ENCODE assay signal across 8 mouse cellular contexts in genomic region chr6:66535028-66535862, GRCm38 (mm10). TPM values are rescaled to one million over a fixed set of nuclear protein-coding genes. Genes with fewer than 3 reads are reported as not detected.
A peak's percentile ranks its signal among the peaks of the same experiment; 100 is the strongest.
DNase-seq lines count a peak whose midpoint lies in the region; ATAC-seq and TF ChIP-seq lines count a peak whose summit lies in the region.

Gene Mad2l1 (plus strand): TSS chr6:66535390.

- no peak for TF ChIP-seq CTCF in cortical plate, adult 2 months (IDR thresholded peaks at IDR 0.05; ENCODE audit: extremely low read depth, insufficient read depth, low read length)

- H3K4me3 ChIP-seq in cortical plate, adult 2 months (ENCODE audit: insufficient read depth, low read length), result peak within 1 kb of the TSS; percentile 74
- H3K4me3 ChIP-seq in megakaryocyte, embryonic 14.5 days (replicated peaks), result peak within 1 kb of the TSS; percentile 97

- H3K36me3 ChIP-seq in megakaryocyte, embryonic 14.5 days (replicated peaks; ENCODE audit: low read length), result peaks cover 23% of the 10 kb centered on the region

- no peaks in the 10 kb centered on the region for H3K9me3 ChIP-seq in megakaryocyte, embryonic 14.5 days

- no peaks in the 10 kb centered on the region for H3K4me1 ChIP-seq in cortical plate, adult 2 months (ENCODE audit: control insufficient read depth, insufficient read depth, low read length)
- peaks cover 18% of the 10 kb centered on the region; the same call in 1 of the 2 replicates for H3K4me1 ChIP-seq in megakaryocyte, embryonic 14.5 days

- TF ChIP-seq POLR2A in cortical plate, adult 2 months (IDR thresholded peaks at IDR 0.05; ENCODE audit: extremely low read depth, insufficient read depth, low read length), result peak; percentile 88; the same call in 1 of the 2 replicates

- H3K27me3 ChIP-seq in megakaryocyte, embryonic 14.5 days (replicated peaks), result no peaks in the 10 kb centered on the region

- peak within 1 kb of the TSS; percentile 39 for H3K27ac ChIP-seq in cortical plate, adult 2 months (ENCODE audit: insufficient read depth, low read length)

- DNase-seq in gastrocnemius, adult 8-10 months (ENCODE audit: low spot score in 2 of 2), result peak; percentile 93 to 96
- peak; percentile 98 for DNase-seq in hindlimb bud, embryonic 11.5 days (ENCODE audit: extremely low spot score, low read depth, low spot score)
- peak; percentile 82 to 98 for DNase-seq in left cerebral cortex, adult 8-10 months (ENCODE audit: low spot score in 2 of 2)
- DNase-seq in right cerebral cortex, postnatal 10 days (ENCODE audit: low spot score in 2 of 2), result peak; percentile 97 to 98
- DNase-seq in urinary bladder, postnatal 25 days (ENCODE audit: low spot score), result peak; percentile 95

- peak; percentile 93 for ATAC-seq in activated CD4-positive, CD25-positive, alpha-beta regulatory T cell, adult 4 months

RNA-seq across cellular contexts. Expression of gene Mad2l1, which starts in this region (rescaled TPM):
- polyA plus RNA-seq in activated CD4-positive, CD25-positive, alpha-beta regulatory T cell, adult 4 months (2017; shearing (Covaris generic)), result 10 to 100 TPM; 39.9 to 50.4 TPM
- 11.7 and 11.8 TPM in 2 replicates for polyA plus RNA-seq in cortical plate, adult 2 months (2012; rRNA removed)
- 1 to 10 TPM in 3 of 4 experiments, under 1 TPM in 1; 0.65 to 1.8 (median 1.4) TPM for total RNA-seq in gastrocnemius, adult 8-10 months (2022)
- 10 to 100 TPM in 2 of 4 experiments, 1 to 10 TPM in 2; 8.6 to 10.8 (median 9.5) TPM for total RNA-seq in left cerebral cortex, adult 8-10 months (2022)
- 1.1 TPM in 1 of 2 replicates, not detected in the other for polyA plus RNA-seq in megakaryocyte, embryonic 14.5 days (2012; ENCODE audit: insufficient read depth, low replicate concordance)

Comparison
In these comparisons a context has a peak if more than half of its experiments do, and no peak if none do; other contexts are left out.
1. Peak in every context shown above with its lines: DNase-seq, ATAC-seq, H3K4me3 ChIP-seq and H3K27ac ChIP-seq.